Mouse (Mus musculus) effector memory CD4-positive, alpha-beta T cell, adult 5 months (primary cell): ENCODE data around the gene Cspg4. TPM values are rescaled to one million over a fixed set of nuclear protein-coding genes. Genes with fewer than 3 reads are reported as not detected.

Experiments
- polyA plus RNA-seq: library from polyadenylated mRNA; unstranded; fragments of 100-300 nt; shearing (Covaris generic); gene quantifications from one replicate; pipeline ENCODE4 v1.2.1, GENCODE M21; 2017

Cspg4 gene
- 0.15 TPM for polyA plus RNA-seq

GRCm38 (mm10) chr9:56864832-56865231 is at the start of gene Cspg4:
TSS of gene Cspg4 (plus strand) at chr9:56865033.

DNA sequence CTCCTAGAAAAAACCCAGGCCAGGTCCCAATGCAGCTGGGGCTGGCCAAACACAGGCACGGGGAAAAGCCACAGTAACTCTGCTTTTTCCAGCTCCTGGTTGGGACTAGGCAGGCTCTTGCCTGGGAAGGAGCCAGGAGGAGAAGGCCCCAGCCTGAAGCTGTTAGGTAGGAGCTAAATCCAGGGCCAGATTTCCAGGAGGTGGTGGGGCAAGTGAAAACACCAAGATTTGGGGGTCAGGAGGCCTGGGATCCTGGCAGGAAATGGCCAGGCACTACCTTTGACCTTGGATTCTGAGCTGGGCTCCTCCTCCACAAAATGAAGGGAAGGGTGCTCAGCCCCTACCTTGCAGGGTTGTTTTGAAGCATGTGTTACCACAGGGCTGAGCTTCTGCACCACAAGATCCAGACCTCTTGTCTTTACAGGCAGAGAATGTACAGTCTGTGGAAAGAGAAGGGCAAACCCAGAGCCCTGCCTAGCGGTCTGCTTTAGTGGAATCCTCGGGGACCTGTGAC is 560 bp upstream of the Cspg4 start, which contains the start of gene Odf3l1:
Odf3l1 (minus strand) TSS at position 464 of the 514 bp plus-strand sequence.

GRCm38 (mm10) chr9:56928041-56928811 is 63.4 kb downstream of the Cspg4 start, which contains the start of gene Snx33:
TSS of gene Snx33 (minus strand) at chr9:56928371.

DNA sequence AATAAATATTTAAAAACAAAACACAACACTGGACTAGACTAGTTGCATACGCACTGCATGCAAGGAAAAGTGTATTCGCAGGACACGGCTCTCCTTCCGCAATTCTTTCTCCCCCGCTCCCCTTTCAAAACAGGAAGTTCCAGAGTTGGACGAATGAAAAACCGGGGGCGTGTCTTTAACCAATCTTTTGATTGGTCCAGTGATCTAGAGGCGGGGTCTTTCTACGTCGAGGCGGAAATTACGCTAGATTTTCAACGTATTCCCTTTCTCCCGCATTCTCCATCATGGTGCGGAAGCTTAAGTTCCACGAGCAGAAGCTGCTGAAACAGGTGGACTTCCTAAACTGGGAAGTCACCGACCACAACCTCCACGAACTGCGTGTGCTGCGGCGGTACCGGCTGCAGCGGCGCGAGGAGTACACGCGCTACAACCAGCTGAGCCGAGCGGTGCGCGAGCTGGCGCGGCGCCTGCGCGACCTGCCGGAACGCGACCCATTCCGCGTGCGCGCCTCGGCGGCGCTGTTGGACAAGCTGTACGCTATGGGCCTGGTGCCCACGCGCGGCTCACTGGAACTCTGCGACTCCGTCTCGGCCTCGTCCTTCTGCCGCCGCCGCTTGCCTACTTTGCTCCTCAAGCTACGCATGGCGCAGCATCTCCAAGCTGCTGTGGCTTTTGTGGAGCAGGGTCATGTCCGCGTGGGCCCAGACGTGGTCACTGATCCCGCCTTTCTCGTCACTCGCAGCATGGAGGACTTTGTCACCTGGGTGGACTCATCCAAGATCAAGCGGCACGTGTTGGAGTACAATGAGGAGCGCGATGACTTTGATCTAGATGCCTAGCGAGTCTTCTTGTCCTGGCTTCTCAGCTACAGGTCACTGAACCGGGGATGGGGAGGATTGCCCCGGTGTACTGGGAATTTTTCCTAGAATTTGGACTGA is 72.7 kb downstream of the Cspg4 start, which contains the start of gene Imp3:
Imp3 (plus strand) TSS at position 253 of the 938 bp plus-strand sequence.

Other genes starting within 250 kb of the Cspg4 start
- not detected for gene Lingo1, start 68.6 kb upstream of the Cspg4 start, polyA plus RNA-seq
- gene Odf3l1, start 354 bp upstream of the Cspg4 start, polyA plus RNA-seq: not detected
- 7.6 TPM for gene Snx33, start 63.3 kb downstream of the Cspg4 start, polyA plus RNA-seq
- 66.6 TPM for gene Imp3, start 72.4 kb downstream of the Cspg4 start, polyA plus RNA-seq
- 16.3 TPM for gene Snupn, start 85.8 kb downstream of the Cspg4 start, polyA plus RNA-seq
- 15.1 TPM for gene Ptpn9, start 129.9 kb downstream of the Cspg4 start, polyA plus RNA-seq
- 30.3 TPM for gene Sin3a, start 207.0 kb downstream of the Cspg4 start, polyA plus RNA-seq